Mouse (Mus musculus) T-cell, adult 2 months (primary cell): ENCODE measurements around the gene Vps8.

Source experiments
- DNase-seq: peaks from one replicate; pipeline ENCODE4 v3.0.0; 2022; ENCODE audit warnings: low spot score

The Vps8 gene

GRCm38 (mm10) chr16:21478376-21478775 lies 55.5 kb downstream of the Vps8 start:
- no peak for DNase-seq

GRCm38 (mm10) chr16:21483803-21484202 lies 60.9 kb downstream of the Vps8 start:
- no peak for DNase-seq

GRCm38 (mm10) chr16:21485716-21486115 lies 62.8 kb downstream of the Vps8 start:
- no peak for DNase-seq

GRCm38 (mm10) chr16:21488413-21488812 lies 65.5 kb downstream of the Vps8 start:
- DNase-seq: peak; percentile 2

GRCm38 (mm10) chr16:21492346-21492745 lies 69.4 kb downstream of the Vps8 start:
- no peak for DNase-seq

- no peak for DNase-seq
These were observed 70.0 kb downstream of the Vps8 start for GRCm38 (mm10) chr16:21492894-21493293.

- no peak for DNase-seq
These were observed 71.8 kb downstream of the Vps8 start for GRCm38 (mm10) chr16:21494681-21495080.

GRCm38 (mm10) chr16:21496799-21497198 lies 73.9 kb downstream of the Vps8 start:
- no peak for DNase-seq

GRCm38 (mm10) chr16:21497627-21498026 lies 74.7 kb downstream of the Vps8 start:
- no peak for DNase-seq

- no peak for DNase-seq
These were observed 76.1 kb downstream of the Vps8 start for GRCm38 (mm10) chr16:21498984-21499383.

- no peak for DNase-seq
These were observed 76.7 kb downstream of the Vps8 start for GRCm38 (mm10) chr16:21499656-21500055.

- DNase-seq: no peak
These were observed 95.9 kb downstream of the Vps8 start for GRCm38 (mm10) chr16:21518833-21519232.

GRCm38 (mm10) chr16:21519785-21520184 lies 96.9 kb downstream of the Vps8 start:
- no peak for DNase-seq

GRCm38 (mm10) chr16:21523738-21524137 lies 100.8 kb downstream of the Vps8 start:
- no peak for DNase-seq

- no peak for DNase-seq
These were observed 102.5 kb downstream of the Vps8 start for GRCm38 (mm10) chr16:21525376-21525775.

- no peak for DNase-seq
These were observed 104.5 kb downstream of the Vps8 start for GRCm38 (mm10) chr16:21527271-21528007.

GRCm38 (mm10) chr16:21533503-21533902 lies 110.6 kb downstream of the Vps8 start:
- no peak for DNase-seq

- no peak for DNase-seq
These were observed 113.5 kb downstream of the Vps8 start for GRCm38 (mm10) chr16:21536240-21537005.

GRCm38 (mm10) chr16:21537312-21537711 lies 114.4 kb downstream of the Vps8 start:
- DNase-seq: no peak

GRCm38 (mm10) chr16:21538889-21539288 lies 116.0 kb downstream of the Vps8 start:
- DNase-seq: no peak

- no peak for DNase-seq
These were observed 119.6 kb downstream of the Vps8 start for GRCm38 (mm10) chr16:21542559-21542958.

- DNase-seq: no peak
These were observed 124.5 kb downstream of the Vps8 start for GRCm38 (mm10) chr16:21547446-21547845.

GRCm38 (mm10) chr16:21549751-21550150 lies 126.8 kb downstream of the Vps8 start:
- no peak for DNase-seq
